Mouse (Mus musculus) hindbrain, embryonic 14.5 days (tissue): ENCODE measurements at regions not wholly inside any gene's neighbourhood (a gene's known extent, or its start where the extent isn't known, plus 50 kb on each side); places are given as distances from the start of the nearest gene placed in this dataset.

Source experiments
- ATAC-seq: fragments of 200-750 bp; cut with Nextera tagmentation; 2 replicates; pipeline ENCODE4 v1.8.0; 2017; ENCODE audit warnings: moderate number of reproducible peaks, mild to moderate bottlenecking, moderate TSS enrichment, moderate library complexity; ENCODE audit not compliant: low FRiP score
- DNase-seq: peaks from one replicate; pipeline ENCODE4 v3.0.0-alpha.2; 2015; ENCODE audit warnings: low spot score
- H3K27ac ChIP-seq: fragments of 300-500 bp; sonication (generic); 2 replicates; pipeline ENCODE4 v1.5.1; 2014; ENCODE audit warnings: mild to moderate bottlenecking, moderate library complexity
- H3K27me3 ChIP-seq: fragments of 300-500 bp; sonication (generic); 2 replicates; pipeline ENCODE4 v1.6.1; 2014; ENCODE audit warnings: mild to moderate bottlenecking, low read length, mixed read lengths; ENCODE audit not compliant: control insufficient read depth, insufficient read depth
- H3K36me3 ChIP-seq: fragments of 300-500 bp; sonication (generic); replicated peaks from 2 replicates; pipeline ENCODE4 v1.6.1; 2014; ENCODE audit not compliant: control insufficient read depth, insufficient read depth
- H3K4me1 ChIP-seq: fragments of 300-500 bp; sonication (generic); replicated peaks from 2 replicates; pipeline ENCODE4 v1.6.1; 2014; ENCODE audit warnings: antibody characterized with exemption, low read length, mixed read lengths; ENCODE audit not compliant: control insufficient read depth, insufficient read depth
- H3K4me2 ChIP-seq: fragments of 300-500 bp; sonication (generic); replicated peaks from 2 replicates; pipeline ENCODE4 v1.6.1; 2014; ENCODE audit warnings: mild to moderate bottlenecking, moderate library complexity
- H3K4me3 ChIP-seq: fragments of 300-500 bp; sonication (generic); replicated peaks from 2 replicates; pipeline ENCODE4 v1.5.1; 2014; ENCODE audit warnings: mild to moderate bottlenecking, low read length
- H3K9ac ChIP-seq: fragments of 300-500 bp; sonication (generic); 2 replicates; pipeline ENCODE4 v1.6.1; 2014
- H3K9me3 ChIP-seq: fragments of 300-500 bp; sonication (generic); 2 replicates; pipeline ENCODE4 v1.6.1; 2016; ENCODE audit warnings: low read length; ENCODE audit not compliant: control insufficient read depth
- whole genome bisulfite sequencing: fragments of 180-500 bp; shearing (Covaris S2); extraction: QIAGEN DNeasy Blood & Tissue Kit; methylation state at CpG from one replicate; pipeline ENCODE4 v1.1.7; 2014; 5-methylcytosine and 5-hydroxymethylcytosine counted together

DNA sequence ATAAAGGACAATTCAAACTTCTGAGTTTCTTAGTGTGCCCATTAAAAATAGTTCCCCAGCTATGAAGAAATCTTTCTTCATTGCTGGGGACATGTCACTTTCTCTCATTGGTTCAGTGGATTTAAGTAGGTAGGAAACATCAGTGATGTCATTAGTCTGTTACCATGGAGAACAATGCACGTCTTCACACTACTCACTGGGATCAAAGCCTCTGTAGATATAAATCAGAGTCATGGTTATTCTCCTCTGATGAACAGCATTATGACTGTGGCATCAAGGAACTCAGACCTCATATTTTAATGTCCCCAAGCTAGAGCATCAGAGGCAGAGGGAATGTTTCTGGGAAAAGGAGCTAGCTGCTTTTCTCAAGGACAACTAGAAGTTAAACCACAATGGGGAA lies 165.5 kb upstream of the Slc39a10 start:
- H3K36me3 ChIP-seq: no peaks in the 10 kb centered on the region
- no peak overlapping the region for H3K27ac ChIP-seq
- H3K4me1 ChIP-seq: no peaks in the 10 kb centered on the region
- H3K4me3 ChIP-seq: no peak overlapping the region
- H3K9ac ChIP-seq: no peak overlapping the region
- 42% methylated on average over 1 of the region's 1 CpGs for WGBS
- no peaks in the 10 kb centered on the region for H3K27me3 ChIP-seq
- H3K9me3 ChIP-seq: no peaks in the 10 kb centered on the region
- ATAC-seq: no peak
- H3K4me2 ChIP-seq: no peak overlapping the region
- DNase-seq: no peak

GRCm38 (mm10) chr1:47057344-47057743 lies 164.7 kb upstream of the Slc39a10 start:
- H3K4me2 ChIP-seq: no peak overlapping the region
- H3K4me3 ChIP-seq: no peak overlapping the region
- H3K27me3 ChIP-seq: no peaks in the 10 kb centered on the region
- H3K9ac ChIP-seq: no peak overlapping the region
- WGBS: 61% methylated on average over 3 of the region's 3 CpGs
- no peaks in the 10 kb centered on the region for H3K4me1 ChIP-seq
- no peak overlapping the region for H3K27ac ChIP-seq
- DNase-seq (no peak), ATAC-seq (no peak)
- no peaks in the 10 kb centered on the region for H3K36me3 ChIP-seq
- no peaks in the 10 kb centered on the region for H3K9me3 ChIP-seq

GRCm38 (mm10) chr1:47051109-47051508 lies 158.5 kb upstream of the Slc39a10 start:
- Histone ChIP-seq H3K36me3 (no peaks in the 10 kb centered on the region), H3K4me2 (no peak overlapping the region), H3K4me3 (no peak overlapping the region), H3K4me1 (no peaks in the 10 kb centered on the region), H3K27ac (no peak overlapping the region), H3K9ac (no peak overlapping the region), H3K27me3 (no peaks in the 10 kb centered on the region), H3K9me3 (no peaks in the 10 kb centered on the region)
- ATAC-seq: no peak
- DNase-seq: no peak

GRCm38 (mm10) chr1:47050492-47050891 lies 157.8 kb upstream of the Slc39a10 start:
- H3K4me1 ChIP-seq: no peaks in the 10 kb centered on the region
- H3K4me3 ChIP-seq: no peak overlapping the region
- H3K27ac ChIP-seq: no peak overlapping the region
- WGBS: 76% methylated on average over 1 of the region's 1 CpGs
- H3K4me2 ChIP-seq: no peak overlapping the region
- H3K9ac ChIP-seq: no peak overlapping the region
- H3K9me3 ChIP-seq: no peaks in the 10 kb centered on the region
- H3K27me3 ChIP-seq: no peaks in the 10 kb centered on the region
- ATAC-seq: no peak
- H3K36me3 ChIP-seq: no peaks in the 10 kb centered on the region
- DNase-seq: no peak

- DNase-seq: no peak
- H3K27ac ChIP-seq: no peak overlapping the region
These were observed 144.9 kb upstream of the Slc39a10 start for GRCm38 (mm10) chr1:47037576-47037975.

DNA sequence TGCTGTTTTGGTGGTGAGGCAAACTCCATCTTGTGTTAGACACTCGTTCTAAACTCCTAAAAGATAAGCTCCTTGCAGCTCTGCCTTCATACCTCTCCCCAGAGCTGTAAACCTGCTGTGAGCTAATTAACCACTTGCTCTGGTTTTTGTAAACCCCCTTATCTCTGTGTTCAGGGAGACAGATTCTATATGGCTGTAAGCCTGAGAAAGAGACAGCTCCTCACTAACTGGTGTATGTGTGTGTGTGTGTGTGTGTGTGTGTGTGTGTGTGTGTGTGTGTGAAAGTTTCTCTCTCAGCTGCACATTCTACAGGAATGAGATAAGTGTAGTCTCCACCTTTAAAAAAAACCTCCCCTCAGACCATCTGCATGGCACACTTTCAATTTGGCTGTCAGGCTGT lies 126.7 kb upstream of the Slc39a10 start:
- no peaks in the 10 kb centered on the region for H3K36me3 ChIP-seq
- no peak overlapping the region for H3K27ac ChIP-seq
- H3K9me3 ChIP-seq: 0 out of 2 replicates have a peak, but pooled peaks cover 4% of the 10 kb centered on the region
- no peak for DNase-seq
- H3K4me2 ChIP-seq: no peak overlapping the region
- WGBS: 33% methylated on average over 1 of the region's 1 CpGs
- no peak overlapping the region for H3K9ac ChIP-seq
- no peak for ATAC-seq
- H3K4me1 ChIP-seq: no peaks in the 10 kb centered on the region
- H3K27me3 ChIP-seq: no peaks in the 10 kb centered on the region
- no peak overlapping the region for H3K4me3 ChIP-seq

More at GRCm38 (mm10) chr1:47037576-47037975, 144.9 kb upstream of the Slc39a10 start:
- 80% methylated on average over 2 of the region's 2 CpGs for WGBS
- no peaks in the 10 kb centered on the region for H3K4me1 ChIP-seq
- H3K4me2 ChIP-seq: no peak overlapping the region
- ATAC-seq: no peak
- H3K4me3 ChIP-seq: no peak overlapping the region
- no peak overlapping the region for H3K9ac ChIP-seq
- H3K36me3 ChIP-seq: no peaks in the 10 kb centered on the region
- no peaks in the 10 kb centered on the region for H3K9me3 ChIP-seq
- H3K27me3 ChIP-seq: no peaks in the 10 kb centered on the region

GRCm38 (mm10) chr1:47014526-47014925 lies 121.9 kb upstream of the Slc39a10 start:
- 86% methylated on average over 1 of the region's 1 CpGs for WGBS
- DNase-seq: no peak
- H3K9ac ChIP-seq: no peak overlapping the region

GRCm38 (mm10) chr1:47003746-47004145 lies 111.1 kb upstream of the Slc39a10 start:
- no peaks in the 10 kb centered on the region for H3K27me3 ChIP-seq
- no peaks in the 10 kb centered on the region for H3K9me3 ChIP-seq
- H3K9ac ChIP-seq: no peak overlapping the region

More at GRCm38 (mm10) chr1:47014526-47014925, 121.9 kb upstream of the Slc39a10 start:
- no peaks in the 10 kb centered on the region for H3K27me3 ChIP-seq
- ATAC-seq: no peak
- no peaks in the 10 kb centered on the region for H3K4me1 ChIP-seq
- no peak overlapping the region for H3K4me2 ChIP-seq
- H3K4me3 ChIP-seq: no peak overlapping the region
- no peaks in the 10 kb centered on the region for H3K36me3 ChIP-seq
- H3K27ac ChIP-seq: no peak overlapping the region
- H3K9me3 ChIP-seq: 0 out of 2 replicates have a peak, but pooled peaks cover 4% of the 10 kb centered on the region

DNA sequence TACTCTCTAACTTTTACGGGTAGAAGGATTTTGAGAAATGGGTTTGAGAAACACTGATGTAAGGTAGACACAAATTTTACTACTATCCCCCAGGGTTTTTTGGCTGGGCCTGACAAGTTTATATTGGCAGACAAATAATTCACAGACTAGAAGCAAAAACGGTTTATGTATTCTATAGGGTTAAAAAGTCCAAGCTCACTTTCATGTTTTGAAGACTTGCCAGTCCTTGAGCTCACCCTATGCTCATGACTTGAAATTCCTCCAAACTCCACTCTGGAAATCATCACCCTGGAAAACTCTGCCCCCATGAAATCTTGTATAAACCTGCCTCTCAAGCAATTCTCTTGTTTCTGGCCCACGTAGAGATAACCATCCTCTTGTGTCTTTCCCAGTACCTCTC lies 106.7 kb upstream of the Slc39a10 start:
- 82% methylated on average over 3 of the region's 3 CpGs for WGBS
- Histone ChIP-seq H3K36me3 (no peaks in the 10 kb centered on the region), H3K4me1 (no peaks in the 10 kb centered on the region), H3K27me3 (no peaks in the 10 kb centered on the region), H3K4me3 (no peak overlapping the region), H3K9me3 (no peaks in the 10 kb centered on the region), H3K9ac (no peak overlapping the region), H3K27ac (no peak overlapping the region), H3K4me2 (no peak overlapping the region)
- DNase-seq: peak; percentile 9
- ATAC-seq: no peak

More at GRCm38 (mm10) chr1:47003746-47004145, 111.1 kb upstream of the Slc39a10 start:
- DNase-seq (no peak), ATAC-seq (no peak)
- H3K4me2 ChIP-seq: no peak overlapping the region
- H3K36me3 ChIP-seq: no peaks in the 10 kb centered on the region
- H3K4me1 ChIP-seq: no peaks in the 10 kb centered on the region
- H3K4me3 ChIP-seq: no peak overlapping the region
- H3K27ac ChIP-seq: no peak overlapping the region
- WGBS: 80% methylated on average over 5 of the region's 5 CpGs

- Histone ChIP-seq H3K9me3 (no peaks in the 10 kb centered on the region), H3K27ac (no peak overlapping the region)
These were observed 93.3 kb upstream of the Slc39a10 start for GRCm38 (mm10) chr1:46985978-46986377.

More at GRCm38 (mm10) chr1:46985978-46986377, 93.3 kb upstream of the Slc39a10 start:
- H3K36me3 ChIP-seq: no peaks in the 10 kb centered on the region
- no peak for ATAC-seq
- H3K4me2 ChIP-seq: no peak overlapping the region
- H3K4me3 ChIP-seq: no peak overlapping the region
- H3K27me3 ChIP-seq: no peaks in the 10 kb centered on the region
- H3K9ac ChIP-seq: no peak overlapping the region
- 59% methylated on average over 1 of the region's 1 CpGs for WGBS
- DNase-seq: no peak
- no peaks in the 10 kb centered on the region for H3K4me1 ChIP-seq
